8 mouse cellular contexts compared by ENCODE assay signal in genomic region chr10:20312736-20313301, GRCm38 (mm10). TPM values are rescaled to one million over a fixed set of nuclear protein-coding genes. Genes with fewer than 3 reads are reported as not detected.
DNase-seq lines count a peak whose midpoint lies in the region; ATAC-seq and TF ChIP-seq lines count a peak whose summit lies in the region.

No protein-coding gene starts in this region.

- H3K4me3 ChIP-seq in G1E (ENCODE audit: low read depth, low read length): peak overlapping the region; percentile 95
- H3K4me3 ChIP-seq in forebrain, embryonic 15.5 days: peak overlapping the region; percentile 76
- peak overlapping the region; percentile 78 for H3K4me3 ChIP-seq in liver, postnatal 0 days (ENCODE audit: low read depth, low read length)
- peak overlapping the region; percentile 76 for H3K4me3 ChIP-seq in neural tube, embryonic 13.5 days

- H3K9ac ChIP-seq in forebrain, embryonic 15.5 days (replicated peaks): peak overlapping the region; percentile 98
- H3K9ac ChIP-seq in liver, postnatal 0 days (replicated peaks): peak overlapping the region; percentile 93
- peak overlapping the region; percentile 93 for H3K9ac ChIP-seq in neural tube, embryonic 13.5 days

- H3K9me3 ChIP-seq in G1E (replicated peaks): no peaks in the 10 kb centered on the region
- no peaks in the 10 kb centered on the region for H3K9me3 ChIP-seq in forebrain, embryonic 15.5 days
- H3K9me3 ChIP-seq in liver, postnatal 0 days (ENCODE audit: low read length): no peaks in the 10 kb centered on the region
- H3K9me3 ChIP-seq in neural tube, embryonic 13.5 days: no peaks in the 10 kb centered on the region

- no peak for ATAC-seq in G1E (ENCODE audit: extremely low read depth, insufficient number of reproducible peaks, low FRiP score, poor library complexity, severe bottlenecking)
- ATAC-seq in forebrain, embryonic 15.5 days (replicated peaks): peak; percentile 77
- ATAC-seq in liver, postnatal 0 days: peak; percentile 64
- ATAC-seq in neural tube, embryonic 13.5 days (ENCODE audit: low read depth): peak; percentile 88

- no peaks in the 10 kb centered on the region for H3K27me3 ChIP-seq in G1E (ENCODE audit: insufficient read depth, low read length)
- no peaks in the 10 kb centered on the region for H3K27me3 ChIP-seq in forebrain, embryonic 15.5 days
- no peaks in the 10 kb centered on the region for H3K27me3 ChIP-seq in liver, postnatal 0 days (ENCODE audit: insufficient read depth, low read length)
- H3K27me3 ChIP-seq in neural tube, embryonic 13.5 days: no peaks in the 10 kb centered on the region

- H3K27ac ChIP-seq in forebrain, embryonic 15.5 days (replicated peaks): peak overlapping the region; percentile 100
- peak overlapping the region; percentile 100 for H3K27ac ChIP-seq in liver, postnatal 0 days (ENCODE audit: low read depth)
- peak overlapping the region; percentile 100 for H3K27ac ChIP-seq in neural tube, embryonic 13.5 days (replicated peaks)

- under 1% methylated on average over 50 of the region's 54 CpGs for WGBS in forebrain, embryonic 15.5 days
- under 1% methylated on average over 43 of the region's 54 CpGs for WGBS in liver, postnatal 0 days (ENCODE audit: insufficient replicate concordance)
- under 1% methylated on average over 50 of the region's 54 CpGs for WGBS in neural tube, embryonic 13.5 days

- no peak for TF ChIP-seq CTCF in G1E (IDR thresholded peaks at IDR 0.05; ENCODE audit: low read depth, low read length)
- no peak for TF ChIP-seq CTCF in liver, postnatal 0 days (IDR thresholded peaks at IDR 0.05; ENCODE audit: low read depth)

- H3K36me3 ChIP-seq in G1E (replicated peaks): peaks cover 13% of the 10 kb centered on the region
- no peaks in the 10 kb centered on the region for H3K36me3 ChIP-seq in forebrain, embryonic 15.5 days
- no peaks in the 10 kb centered on the region; the same call in 1 of the 2 replicates for H3K36me3 ChIP-seq in liver, postnatal 0 days (replicated peaks; ENCODE audit: insufficient read depth, low read length)
- no peaks in the 10 kb centered on the region for H3K36me3 ChIP-seq in neural tube, embryonic 13.5 days

- peak; percentile 86 for TF ChIP-seq EP300 in liver, postnatal 0 days (IDR thresholded peaks at IDR 0.05; ENCODE audit: low read depth)

- intact Hi-C loops in heart, postnatal 25 days (cut with DNase I): loop anchor here (5.0 kb wide), 1 partner anchor 639 kb away; the partner anchor contains the start of gene Ahi1

- peak overlapping the region; percentile 49 for H3K4me2 ChIP-seq in forebrain, embryonic 15.5 days (replicated peaks)
- H3K4me2 ChIP-seq in liver, postnatal 0 days (ENCODE audit: low read depth, low read length): peak overlapping the region; percentile 73
- peak overlapping the region; percentile 73 for H3K4me2 ChIP-seq in neural tube, embryonic 13.5 days

- peak; percentile 83 for DNase-seq in G1E (ENCODE audit: low spot score)
- DNase-seq in cerebellum, adult 11-12 months: peak; percentile 90
- peak; percentile 85 for DNase-seq in heart, postnatal 25 days (ENCODE audit: low spot score)
- peak; percentile 88 for DNase-seq in layer of hippocampus, adult 11-12 months (ENCODE audit: low spot score)
- DNase-seq in liver, postnatal 0 days: peak; percentile 90
- peak; percentile 55 for DNase-seq in telencephalon, adult 2 months (ENCODE audit: low read depth, low spot score)

- H3K4me1 ChIP-seq in G1E (ENCODE audit: insufficient read depth, low read depth, low read length): peaks cover 30% of the 10 kb centered on the region
- H3K4me1 ChIP-seq in forebrain, embryonic 15.5 days: peaks cover 26% of the 10 kb centered on the region
- H3K4me1 ChIP-seq in liver, postnatal 0 days (ENCODE audit: insufficient read depth): peaks cover 17% of the 10 kb centered on the region
- peaks cover 33% of the 10 kb centered on the region for H3K4me1 ChIP-seq in neural tube, embryonic 13.5 days (replicated peaks)

RNA-seq across cellular contexts. Expression of gene Bclaf1, which starts 0.6 kb away (rescaled TPM):
- 230 and 248 TPM in 2 replicates for total RNA-seq in G1E (2014; fragmentation: Nextera tagmentation)
- total RNA-seq in G1E (2017): 339 and 407 TPM in 2 replicates
- 23.4 and 27.8 TPM in 2 replicates for polyA plus RNA-seq in G1E (2012)
- 133 and 134 TPM in 2 replicates for polyA plus RNA-seq in forebrain, embryonic 15.5 days (2015; fragmentation: Nextera tagmentation; extraction: Ambion mirVana)
- total RNA-seq in heart, postnatal 25 days (2021): 10 to 100 TPM; 45.5 to 58.2 TPM
- polyA plus RNA-seq in liver, postnatal 0 days (2015; fragmentation: Nextera tagmentation; extraction: Ambion mirVana): 27.0 and 33.8 TPM in 2 replicates
- polyA plus RNA-seq in neural tube, embryonic 13.5 days (2015; fragmentation: Nextera tagmentation; extraction: Ambion mirVana): 111 and 125 TPM in 2 replicates

RNA-seq across cellular contexts. Expression of gene Mtfr2, which starts 34.8 kb away (rescaled TPM):
- 22.7 and 34.2 TPM in 2 replicates for total RNA-seq in G1E (2014; fragmentation: Nextera tagmentation)
- 14.6 and 15.9 TPM in 2 replicates for total RNA-seq in G1E (2017)
- 10.1 and 14.5 TPM in 2 replicates for polyA plus RNA-seq in G1E (2012)
- polyA plus RNA-seq in forebrain, embryonic 15.5 days (2015; fragmentation: Nextera tagmentation; extraction: Ambion mirVana): 1.2 and 1.3 TPM in 2 replicates
- total RNA-seq in heart, postnatal 25 days (2021): under 1 TPM in 1 of 2 experiments, not detected in 1; 0.16 TPM
- polyA plus RNA-seq in liver, postnatal 0 days (2015; fragmentation: Nextera tagmentation; extraction: Ambion mirVana): 1.3 and 1.5 TPM in 2 replicates
- 0.36 and 0.42 TPM in 2 replicates for polyA plus RNA-seq in neural tube, embryonic 13.5 days (2015; fragmentation: Nextera tagmentation; extraction: Ambion mirVana)
